Mouse (Mus musculus) forebrain, embryonic 13.5 days (tissue): ENCODE data around the gene Rad51b. TPM values are rescaled to one million over a fixed set of nuclear protein-coding genes. Genes with fewer than 3 reads are reported as not detected.

Experiments
- ATAC-seq: fragments of 200-750 bp; cut with Nextera tagmentation; 2 replicates; pipeline ENCODE4 v1.8.0; 2017
- H3K27ac ChIP-seq: fragments of 300-500 bp; sonication (generic); 2 replicates; pipeline ENCODE4 v1.5.1; 2015; ENCODE audit warnings: inconsistent platforms, mild to moderate bottlenecking, moderate library complexity
- H3K27me3 ChIP-seq: fragments of 300-500 bp; sonication (generic); 2 replicates; pipeline ENCODE4 v1.6.1; 2015; ENCODE audit warnings: mild to moderate bottlenecking, inconsistent platforms
- H3K36me3 ChIP-seq: fragments of 300-500 bp; sonication (generic); 2 replicates; pipeline ENCODE4 v1.6.1; 2015; ENCODE audit warnings: mild to moderate bottlenecking, inconsistent platforms; ENCODE audit not compliant: poor library complexity, severe bottlenecking
- H3K4me1 ChIP-seq: fragments of 300-500 bp; sonication (generic); 2 replicates; pipeline ENCODE4 v1.6.1; 2015; ENCODE audit warnings: inconsistent platforms
- H3K4me2 ChIP-seq: fragments of 300-500 bp; sonication (generic); 2 replicates; pipeline ENCODE4 v1.6.1; 2015; ENCODE audit warnings: inconsistent platforms, mild to moderate bottlenecking, moderate library complexity
- H3K4me3 ChIP-seq: fragments of 300-500 bp; sonication (generic); 2 replicates; pipeline ENCODE4 v1.5.1; 2015; ENCODE audit warnings: mild to moderate bottlenecking, inconsistent platforms
- H3K9ac ChIP-seq: fragments of 300-500 bp; sonication (generic); 2 replicates; pipeline ENCODE4 v1.6.1; 2015; ENCODE audit warnings: mild to moderate bottlenecking, inconsistent platforms
- H3K9me3 ChIP-seq: fragments of 300-500 bp; sonication (generic); replicated peaks from 2 replicates; pipeline ENCODE4 v1.6.1; 2016; ENCODE audit warnings: inconsistent platforms
- WGBS: fragments of 180-500 bp; shearing (Covaris S2); methylation state at CpG from one replicate; pipeline ENCODE4 v1.1.7; 2015; 5-methylcytosine and 5-hydroxymethylcytosine counted together
- polyA plus RNA-seq: library from polyadenylated mRNA; unstranded; fragments of >200 nt; fragmentation: Nextera tagmentation; extraction: Ambion mirVana; gene quantifications from 2 replicates; pipeline ENCODE4 v1.2.1, GENCODE M21; 2015

Rad51b gene
- polyA plus RNA-seq, 1 experiment from 2014 or later, result 5.7 TPM

DNA sequence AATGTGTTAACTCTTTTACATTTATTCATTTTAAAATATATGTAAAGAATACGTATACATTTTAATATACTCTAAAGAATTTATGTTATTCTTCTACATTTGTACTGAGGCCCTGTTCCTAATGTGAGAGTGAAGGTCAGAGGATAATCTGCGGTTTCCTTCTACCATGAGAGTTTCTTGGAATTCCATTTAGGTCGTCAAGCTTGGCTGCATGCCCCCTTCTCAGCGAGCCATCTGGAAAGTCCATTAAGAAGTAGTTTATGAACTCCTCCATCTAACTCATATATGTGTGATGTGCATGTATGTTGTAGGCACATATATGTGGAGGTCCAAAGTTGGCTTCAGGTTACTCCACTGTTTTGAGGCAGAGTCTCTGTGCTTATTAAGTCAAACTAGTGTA, 188.4 kb downstream of the Rad51b start:
- H3K27me3 ChIP-seq, result no peaks in the 10 kb centered on the region
- H3K9ac ChIP-seq, result no peak overlapping the region
- no peaks in the 10 kb centered on the region for H3K9me3 ChIP-seq
- no peaks in the 10 kb centered on the region for H3K36me3 ChIP-seq
- H3K4me3 ChIP-seq, result no peak overlapping the region
- ATAC-seq, result no peak
- 94% methylated on average over 4 of the region's 4 CpGs for WGBS
- H3K4me2 ChIP-seq, result no peak overlapping the region
- 0 out of 2 replicates have a peak, but pooled peaks cover 3% of the 10 kb centered on the region for H3K4me1 ChIP-seq
- H3K27ac ChIP-seq, result no peak overlapping the region

DNA sequence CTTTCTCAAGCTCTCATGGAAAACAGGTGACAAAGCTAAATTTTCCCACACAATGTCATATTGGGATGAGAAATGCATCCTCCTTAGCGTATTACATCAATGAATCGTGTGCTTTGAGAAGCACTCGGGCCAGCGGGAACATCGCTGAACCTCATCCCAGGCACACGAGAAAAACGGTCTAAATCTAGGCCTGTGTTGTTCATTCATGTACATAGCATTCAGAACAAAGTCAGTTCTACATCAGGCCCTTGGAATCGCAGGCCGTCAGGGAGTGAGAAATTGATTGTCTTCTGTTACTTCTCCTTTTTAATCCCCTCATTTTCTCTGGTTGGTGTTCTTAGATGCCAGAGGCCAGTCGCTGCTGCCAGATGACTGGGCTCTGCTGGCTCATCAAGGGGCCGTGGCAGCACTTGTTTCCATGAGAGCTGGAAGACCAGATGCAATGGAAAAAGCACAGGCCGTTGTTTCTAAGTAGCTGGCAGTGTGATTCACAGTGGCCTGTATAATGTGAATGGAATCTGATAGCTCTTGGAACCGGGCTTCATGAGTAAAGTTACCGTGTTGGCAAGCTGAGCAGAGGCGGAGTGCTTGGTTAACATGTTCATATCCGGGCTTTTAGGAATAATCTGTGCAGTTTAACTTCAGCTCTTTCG, 191.6 kb downstream of the Rad51b start:
- no peak overlapping the region for H3K4me2 ChIP-seq
- no peak overlapping the region for H3K27ac ChIP-seq
- no peaks in the 10 kb centered on the region for H3K4me1 ChIP-seq
- H3K36me3 ChIP-seq, result no peaks in the 10 kb centered on the region
- H3K9ac ChIP-seq, result no peak overlapping the region
- ATAC-seq, result peak; percentile 43; the same call in 1 of the 2 replicates
- WGBS, result 76% methylated on average over 17 of the region's 17 CpGs
- H3K27me3 ChIP-seq, result no peaks in the 10 kb centered on the region
- no peaks in the 10 kb centered on the region for H3K9me3 ChIP-seq
- H3K4me3 ChIP-seq, result no peak overlapping the region

- 84% methylated on average over 5 of the region's 5 CpGs for WGBS
- no peak overlapping the region for H3K9ac ChIP-seq
Measured at GRCm38 (mm10) chr12:79490626-79491025, 193.5 kb downstream of the Rad51b start.

DNA sequence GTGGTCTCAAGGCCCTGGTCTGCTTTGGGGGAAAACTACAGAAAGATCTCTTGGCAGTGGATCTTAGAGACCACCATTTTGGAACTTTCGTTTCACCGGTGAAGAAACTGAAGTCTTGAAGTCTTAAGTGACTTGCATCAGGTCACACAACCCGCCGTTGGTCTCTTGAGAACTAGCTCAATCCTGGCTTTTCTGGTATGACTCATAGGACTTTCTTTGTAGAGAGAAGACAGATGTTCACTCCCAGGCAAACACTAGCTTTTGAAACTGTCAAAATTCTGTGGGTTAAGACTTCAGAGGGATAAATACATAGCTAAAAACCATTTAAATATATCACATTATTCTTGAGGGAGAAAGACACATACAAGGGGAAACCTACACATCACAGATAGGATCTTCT, 195.1 kb downstream of the Rad51b start:
- Histone ChIP-seq H3K27me3 (no peaks in the 10 kb centered on the region), H3K36me3 (no peaks in the 10 kb centered on the region), H3K4me2 (no peak overlapping the region), H3K4me1 (no peaks in the 10 kb centered on the region), H3K4me3 (no peak overlapping the region), H3K9me3 (no peaks in the 10 kb centered on the region), H3K9ac (no peak overlapping the region), H3K27ac (no peak overlapping the region)
- no peak for ATAC-seq
- WGBS, result 99% methylated on average over 4 of the region's 4 CpGs

More at GRCm38 (mm10) chr12:79490626-79491025, 193.5 kb downstream of the Rad51b start:
- no peak overlapping the region for H3K4me3 ChIP-seq
- H3K27me3 ChIP-seq, result no peaks in the 10 kb centered on the region
- H3K36me3 ChIP-seq, result no peaks in the 10 kb centered on the region
- no peak overlapping the region for H3K4me2 ChIP-seq
- no peaks in the 10 kb centered on the region for H3K4me1 ChIP-seq
- H3K27ac ChIP-seq, result no peak overlapping the region
- H3K9me3 ChIP-seq, result no peaks in the 10 kb centered on the region
- no peak for ATAC-seq

DNA sequence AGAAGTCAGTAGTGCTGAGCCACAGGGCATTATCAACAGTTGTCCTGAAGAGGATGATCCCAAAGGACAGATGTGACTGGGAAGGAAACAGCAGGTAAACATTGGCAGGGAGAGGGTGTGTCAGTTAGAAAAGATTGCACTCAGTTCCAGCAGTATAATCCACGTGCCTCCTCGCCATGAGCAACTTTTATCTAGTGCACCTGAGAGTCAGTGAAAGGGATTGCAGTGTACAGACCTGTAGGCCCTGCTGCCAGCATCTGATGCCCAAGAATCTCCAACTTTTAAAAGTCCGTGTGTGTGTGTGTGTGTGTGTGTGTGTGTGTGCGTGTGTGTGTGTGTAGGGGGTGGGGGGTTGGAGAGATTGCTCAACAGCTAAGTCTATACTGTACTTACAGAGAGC, 195.5 kb downstream of the Rad51b start:
- no peak overlapping the region for H3K4me2 ChIP-seq
- H3K27ac ChIP-seq, result no peak overlapping the region
- no peaks in the 10 kb centered on the region for H3K27me3 ChIP-seq
- no peak for ATAC-seq
- no peaks in the 10 kb centered on the region for H3K9me3 ChIP-seq
- no peaks in the 10 kb centered on the region for H3K4me1 ChIP-seq
- no peak overlapping the region for H3K4me3 ChIP-seq
- 94% methylated on average over 4 of the region's 4 CpGs for whole genome bisulfite sequencing
- no peaks in the 10 kb centered on the region for H3K36me3 ChIP-seq
- H3K9ac ChIP-seq, result no peak overlapping the region

GRCm38 (mm10) chr12:79493481-79493880, 196.4 kb downstream of the Rad51b start:
- Histone ChIP-seq H3K9ac (no peak overlapping the region), H3K4me1 (no peaks in the 10 kb centered on the region), H3K27me3 (no peaks in the 10 kb centered on the region), H3K9me3 (no peaks in the 10 kb centered on the region), H3K4me3 (no peak overlapping the region), H3K4me2 (no peak overlapping the region), H3K36me3 (no peaks in the 10 kb centered on the region), H3K27ac (no peak overlapping the region)
- no peak for ATAC-seq
- 71% methylated on average over 2 of the region's 2 CpGs for WGBS

- Histone ChIP-seq H3K4me1 (peaks cover 4% of the 10 kb centered on the region; the same call in 1 of the 2 replicates), H3K4me2 (no peak overlapping the region), H3K4me3 (no peak overlapping the region), H3K9me3 (peaks cover 5% of the 10 kb centered on the region; the same call in 1 of the 2 replicates), H3K9ac (no peak overlapping the region), H3K27me3 (no peaks in the 10 kb centered on the region), H3K36me3 (no peaks in the 10 kb centered on the region), H3K27ac (no peak overlapping the region)
- no peak for ATAC-seq
- 84% methylated on average over 1 of the region's 1 CpGs for WGBS
Measured at GRCm38 (mm10) chr12:79498326-79498725, 201.2 kb downstream of the Rad51b start.

DNA sequence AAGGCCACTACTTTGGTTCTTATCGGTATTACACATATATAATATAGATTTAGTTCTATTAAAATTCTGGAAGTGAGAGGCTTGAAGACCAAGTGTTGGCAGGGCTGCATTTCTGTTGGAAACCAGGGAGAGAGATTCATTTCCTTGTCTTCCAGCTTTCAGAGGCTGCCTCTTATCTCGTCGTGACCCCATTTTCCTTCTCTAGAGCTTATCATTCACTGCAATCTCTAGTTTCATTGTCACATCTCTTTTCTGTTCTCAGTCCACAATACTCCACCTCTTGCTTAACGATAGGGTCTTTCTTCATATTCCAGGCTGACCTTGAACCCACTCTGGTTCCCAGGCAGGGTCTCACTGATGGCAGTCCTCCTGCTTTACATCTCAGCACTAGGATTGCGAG, 202.7 kb downstream of the Rad51b start:
- H3K4me3 ChIP-seq, result no peak overlapping the region
- no peak for ATAC-seq
- H3K4me2 ChIP-seq, result no peak overlapping the region
- no peak overlapping the region for H3K27ac ChIP-seq
- no peaks in the 10 kb centered on the region for H3K27me3 ChIP-seq
- H3K36me3 ChIP-seq, result no peaks in the 10 kb centered on the region
- H3K9me3 ChIP-seq, result peaks cover 5% of the 10 kb centered on the region; the same call in 1 of the 2 replicates
- H3K4me1 ChIP-seq, result peaks cover 19% of the 10 kb centered on the region
- no peak overlapping the region for H3K9ac ChIP-seq
- WGBS, result 86% methylated on average over 5 of the region's 5 CpGs

GRCm38 (mm10) chr12:79501877-79502276, 204.8 kb downstream of the Rad51b start:
- H3K4me1 ChIP-seq, result peaks cover 35% of the 10 kb centered on the region
- H3K4me3 ChIP-seq, result no peak overlapping the region
- no peak overlapping the region for H3K27ac ChIP-seq
- H3K36me3 ChIP-seq, result no peaks in the 10 kb centered on the region
- WGBS, result 69% methylated on average over 3 of the region's 3 CpGs
- H3K27me3 ChIP-seq, result no peaks in the 10 kb centered on the region
- no peak for ATAC-seq
- H3K4me2 ChIP-seq, result no peak overlapping the region
- no peak overlapping the region for H3K9ac ChIP-seq
- peaks cover 5% of the 10 kb centered on the region; the same call in 1 of the 2 replicates for H3K9me3 ChIP-seq

- H3K4me3 ChIP-seq, result no peak overlapping the region
- peaks cover 5% of the 10 kb centered on the region; the same call in 1 of the 2 replicates for H3K9me3 ChIP-seq
- no peak overlapping the region for H3K9ac ChIP-seq
- H3K4me2 ChIP-seq, result no peak overlapping the region
- WGBS, result 83% methylated on average over 11 of the region's 11 CpGs
- no peaks in the 10 kb centered on the region for H3K27me3 ChIP-seq
- H3K36me3 ChIP-seq, result no peaks in the 10 kb centered on the region
- H3K4me1 ChIP-seq, result peaks cover 46% of the 10 kb centered on the region
- ATAC-seq, result no peak
- peak overlapping the region; percentile 81; the same call in 1 of the 2 replicates for H3K27ac ChIP-seq
Measured at GRCm38 (mm10) chr12:79502862-79503581, 205.9 kb downstream of the Rad51b start.

GRCm38 (mm10) chr12:79503582-79504515, 206.8 kb downstream of the Rad51b start:
- H3K4me3 ChIP-seq, result no peak overlapping the region
- no peak overlapping the region for H3K4me2 ChIP-seq
- H3K4me1 ChIP-seq, result peaks cover 49% of the 10 kb centered on the region
- no peaks in the 10 kb centered on the region for H3K27me3 ChIP-seq
- peaks cover 5% of the 10 kb centered on the region; the same call in 1 of the 2 replicates for H3K9me3 ChIP-seq
- H3K27ac ChIP-seq, result peak overlapping the region; percentile 81
- WGBS, result 59% methylated on average over 3 of the region's 3 CpGs
- H3K9ac ChIP-seq, result no peak overlapping the region
- ATAC-seq, result peak; percentile 89
- no peaks in the 10 kb centered on the region for H3K36me3 ChIP-seq
